Mouse (Mus musculus) bone marrow macrophage, adult 2 months (primary cell): ENCODE data around the gene Edem2. TPM values are rescaled to one million over a fixed set of nuclear protein-coding genes. Genes with fewer than 3 reads are reported as not detected.

Source experiments
- H3K27ac ChIP-seq: 2 replicates; pipeline ENCODE4 v1.5.1; 2012; ENCODE audit warnings: low read depth, low read length; ENCODE audit not compliant: insufficient read depth
- H3K4me1 ChIP-seq: 2 replicates; pipeline ENCODE4 v1.6.1; 2012; ENCODE audit warnings: low read length; ENCODE audit not compliant: control insufficient read depth, insufficient read depth
- H3K4me3 ChIP-seq: 2 replicates; pipeline ENCODE4 v1.5.1; 2012; ENCODE audit warnings: mild to moderate bottlenecking, low read length, moderate library complexity; ENCODE audit not compliant: insufficient read depth
- CTCF ChIP-seq: IDR thresholded peaks from 2 replicates; pipeline ENCODE4 v1.5.1; 2012; ENCODE audit warnings: low read depth, mild to moderate bottlenecking, low read length, moderate library complexity
- POLR2A ChIP-seq: IDR thresholded peaks from 2 replicates; pipeline ENCODE4 v1.6.1; 2012; ENCODE audit warnings: mild to moderate bottlenecking, low read depth, low read length, borderline replicate concordance
- polyA plus RNA-seq: library from polyadenylated mRNA; stranded (reverse); fragments of >200 nt; gene quantifications from 2 replicates; pipeline ENCODE4 v1.2.4, GENCODE M21; 2012; ENCODE audit not compliant: missing spikeins, insufficient read depth, insufficient read length

The Edem2 gene
- polyA plus RNA-seq, 1 experiment, result 44.3 TPM

DNA sequence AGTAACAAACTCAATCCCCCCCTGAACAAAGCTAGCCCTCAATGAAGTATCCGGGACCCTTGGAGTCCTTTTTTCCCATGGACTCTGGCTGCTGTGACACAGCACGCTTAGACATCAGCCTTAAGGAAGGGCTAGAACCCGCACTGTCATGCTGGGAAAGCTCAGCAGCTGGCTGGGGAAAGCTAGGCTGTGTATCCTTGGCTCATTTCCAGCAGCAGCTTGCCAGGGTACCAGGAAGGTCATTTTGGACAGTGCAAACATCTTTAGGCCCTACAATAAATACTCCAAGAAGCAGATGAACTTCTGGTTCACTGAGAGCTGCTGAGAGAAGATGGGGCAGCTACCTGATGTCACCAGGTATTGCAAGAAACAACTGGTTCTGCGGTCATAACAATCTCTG is 58.0 kb downstream of the Edem2 start:
- no peak overlapping the region for H3K4me3 ChIP-seq
- H3K27ac ChIP-seq, result no peak overlapping the region
- TF ChIP-seq CTCF (no peak), POLR2A (no peak)
- H3K4me1 ChIP-seq, result peaks cover 3% of the 10 kb centered on the region; the same call in 1 of the 2 replicates

DNA sequence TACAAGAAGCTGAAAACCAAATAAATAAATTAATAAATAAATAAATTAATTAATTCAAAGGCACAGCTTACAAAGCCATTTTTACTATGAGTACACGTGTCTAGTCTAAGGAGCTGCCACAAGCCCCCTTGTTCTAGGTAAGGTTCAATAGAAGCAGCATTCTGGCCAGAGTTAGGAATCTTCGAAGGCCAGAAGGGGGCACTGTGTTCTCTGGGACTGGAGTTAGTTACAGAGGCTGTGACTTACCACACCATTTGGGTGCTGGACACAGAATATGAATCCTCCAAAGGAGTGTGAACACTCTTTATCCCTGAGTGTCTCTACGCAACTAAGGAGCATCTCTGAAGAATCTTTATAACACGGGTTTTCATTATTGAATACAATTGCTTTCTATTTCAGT is 60.8 kb downstream of the Edem2 start:
- TF ChIP-seq CTCF (no peak), POLR2A (no peak)
- no peaks in the 10 kb centered on the region for H3K4me1 ChIP-seq
- H3K27ac ChIP-seq, result no peak overlapping the region
- H3K4me3 ChIP-seq, result no peak overlapping the region

DNA sequence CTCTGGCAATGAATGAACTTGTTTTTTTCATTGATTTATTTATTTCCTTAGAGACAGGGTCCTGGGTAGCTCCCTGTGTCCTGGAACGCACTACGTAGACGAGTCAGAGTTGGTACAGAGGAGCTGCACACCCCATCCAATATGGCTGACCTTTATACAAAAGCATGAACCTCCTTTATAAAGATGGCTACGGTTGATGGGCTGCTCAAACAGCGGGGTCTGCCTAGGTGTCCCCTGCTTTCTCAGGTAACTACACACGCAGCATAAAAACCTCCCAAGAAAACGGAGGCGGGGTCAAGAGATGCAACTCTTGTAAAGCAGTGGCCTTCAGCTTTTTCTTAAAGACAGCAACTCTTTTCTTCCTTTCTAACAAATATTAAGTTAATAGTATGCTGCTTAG is 61.4 kb downstream of the Edem2 start:
- no peaks in the 10 kb centered on the region for H3K4me1 ChIP-seq
- H3K27ac ChIP-seq, result no peak overlapping the region
- no peak overlapping the region for H3K4me3 ChIP-seq
- TF ChIP-seq CTCF (no peak), POLR2A (no peak)

DNA sequence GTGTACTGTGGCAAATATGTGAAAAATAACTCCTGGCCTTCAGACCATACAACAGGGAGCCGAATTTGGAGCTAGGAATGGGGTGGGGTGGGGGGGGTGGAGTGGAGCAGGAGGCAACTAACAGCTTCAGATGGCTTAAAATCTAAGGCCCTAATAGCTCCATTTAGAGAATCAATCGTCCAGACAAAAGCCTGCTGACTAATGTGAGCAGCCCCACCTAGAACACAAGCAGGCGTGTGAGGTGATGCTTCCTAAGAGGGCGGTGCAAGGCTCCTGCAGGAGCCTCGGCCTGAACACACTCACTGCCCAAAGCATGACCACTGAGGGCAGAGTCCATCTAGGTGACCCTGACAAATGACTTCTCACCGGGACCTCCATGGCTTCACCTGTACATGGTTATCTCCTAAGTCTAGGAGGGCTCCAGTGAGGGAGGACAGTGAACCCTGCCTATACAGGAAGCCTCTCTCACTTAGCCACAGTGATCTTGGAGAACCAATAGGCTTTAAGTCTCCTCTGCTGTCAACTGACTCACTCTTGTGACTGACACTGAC is 65.3 kb downstream of the Edem2 start:
- Histone ChIP-seq H3K4me3 (no peak overlapping the region), H3K4me1 (no peaks in the 10 kb centered on the region), H3K27ac (no peak overlapping the region)
- TF ChIP-seq CTCF (no peak), POLR2A (no peak)

DNA sequence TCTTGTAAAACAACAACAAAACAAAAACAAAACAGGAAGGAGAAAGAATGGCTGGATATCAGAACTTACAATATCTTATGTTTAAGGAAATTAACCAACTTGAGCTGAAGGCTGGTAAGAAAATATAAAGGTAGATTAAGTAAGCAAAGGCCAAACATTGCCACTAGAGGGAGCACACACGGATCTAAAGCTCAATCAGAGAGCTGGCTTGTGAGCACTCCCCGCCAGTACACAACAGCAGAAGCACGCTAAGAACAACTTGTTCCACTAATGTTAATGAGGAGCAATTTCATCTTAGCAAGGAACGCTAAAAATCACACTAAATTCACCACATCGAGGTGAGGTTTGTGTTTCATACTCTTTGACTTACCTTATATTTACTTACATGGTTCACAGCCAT is 66.2 kb downstream of the Edem2 start:
- Histone ChIP-seq H3K4me3 (no peak overlapping the region), H3K4me1 (no peaks in the 10 kb centered on the region), H3K27ac (no peak overlapping the region)
- TF ChIP-seq CTCF (no peak), POLR2A (no peak)

DNA sequence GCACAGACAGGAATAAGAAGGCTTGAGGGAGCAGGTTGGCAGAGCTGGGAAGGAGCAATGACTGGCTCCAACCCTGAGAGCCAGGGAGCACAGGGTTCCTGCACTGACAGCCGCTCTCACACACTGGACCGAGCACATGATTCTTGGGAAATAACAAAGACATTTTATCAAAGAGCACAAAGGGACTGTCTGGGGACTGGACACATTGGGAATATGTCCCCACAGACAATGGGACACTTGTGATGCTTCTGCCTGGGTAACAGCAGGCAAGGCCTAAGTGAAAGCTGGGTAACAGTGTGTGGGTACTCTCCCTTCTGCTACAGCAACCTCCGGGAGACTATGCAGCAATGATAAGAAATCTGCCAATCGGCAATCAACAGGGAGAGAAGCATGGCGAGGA is 66.9 kb downstream of the Edem2 start:
- no peak overlapping the region for H3K4me3 ChIP-seq
- TF ChIP-seq POLR2A (no peak), CTCF (no peak)
- no peak overlapping the region for H3K27ac ChIP-seq
- H3K4me1 ChIP-seq, result no peaks in the 10 kb centered on the region

DNA sequence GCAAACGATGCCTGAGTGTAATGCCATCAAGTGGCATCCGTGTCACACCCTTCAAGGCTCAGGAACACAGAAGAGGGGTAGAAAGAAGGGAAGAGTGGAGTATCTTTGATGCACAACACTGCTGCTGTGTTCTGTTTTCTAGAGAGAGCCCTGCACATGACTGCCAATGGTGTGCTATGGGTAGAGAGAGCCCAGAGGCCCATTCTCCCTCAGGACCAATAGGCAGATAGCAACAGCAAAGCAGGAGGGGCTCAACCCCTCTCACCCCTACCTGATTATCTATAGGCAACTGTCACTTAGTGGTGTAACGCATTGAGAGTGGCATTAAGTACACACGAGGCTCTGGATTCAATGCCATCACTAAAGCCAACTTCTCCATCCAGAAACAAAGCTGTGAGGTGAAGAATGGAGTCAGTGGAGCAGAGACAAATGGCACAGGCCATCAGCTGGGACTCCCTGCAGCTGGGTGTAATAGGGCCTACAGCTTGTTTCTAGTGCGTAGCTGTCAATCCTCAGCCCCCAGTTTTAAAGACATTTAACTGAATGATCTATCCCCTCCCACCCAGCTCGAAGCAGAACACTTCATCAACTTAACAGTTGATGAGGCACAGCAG is 73.4 kb downstream of the Edem2 start:
- H3K4me1 ChIP-seq, result no peaks in the 10 kb centered on the region
- TF ChIP-seq POLR2A (no peak), CTCF (no peak)
- no peak overlapping the region for H3K27ac ChIP-seq
- no peak overlapping the region for H3K4me3 ChIP-seq

DNA sequence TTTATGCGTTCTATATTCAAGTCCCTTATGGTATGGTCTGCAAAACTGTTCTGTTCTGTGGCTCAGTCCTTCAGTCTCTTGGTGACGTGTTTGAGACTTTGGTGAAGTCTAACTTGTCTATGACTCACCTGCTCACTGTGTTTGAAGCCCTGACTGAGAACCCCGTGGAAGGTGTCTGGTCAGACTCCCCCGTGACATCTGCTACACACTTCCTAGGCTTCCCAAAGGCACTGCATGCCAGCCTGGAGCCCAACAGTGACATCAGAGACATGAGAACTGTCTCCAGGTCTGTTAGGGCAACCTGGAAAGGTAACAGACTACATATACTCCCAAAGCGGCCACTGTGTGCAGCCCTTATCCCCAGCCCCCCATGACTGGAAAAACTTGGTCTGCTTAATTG is 76.7 kb downstream of the Edem2 start:
- Histone ChIP-seq H3K4me1 (no peaks in the 10 kb centered on the region), H3K27ac (no peak overlapping the region), H3K4me3 (no peak overlapping the region)
- TF ChIP-seq POLR2A (no peak), CTCF (no peak)

Other genes with a start within 250 kb of the Edem2 start
- gene Acss2, start 211.5 kb downstream of the Edem2 start, polyA plus RNA-seq, result 8.9 and 9.7 TPM in 2 replicates
- not detected in 2 replicates for gene Ggt7, start 211.2 kb downstream of the Edem2 start, polyA plus RNA-seq
- 10.5 and 12.9 TPM in 2 replicates for gene Gss, start 136.7 kb downstream of the Edem2 start, polyA plus RNA-seq
- not detected in 2 replicates for gene Myh7b, start 118.3 kb downstream of the Edem2 start, polyA plus RNA-seq
- 93.1 and 108 TPM in 2 replicates for gene Trpc4ap, start 37.1 kb downstream of the Edem2 start, polyA plus RNA-seq
- not detected in 2 replicates for gene Gm17581, start 6.4 kb upstream of the Edem2 start, polyA plus RNA-seq
- 3.7 and 3.9 TPM in 2 replicates for gene Procr, start 21.6 kb upstream of the Edem2 start, polyA plus RNA-seq
- not detected in 2 replicates for gene Mmp24, start 45.9 kb upstream of the Edem2 start, polyA plus RNA-seq
- gene BC029722, start 90.0 kb upstream of the Edem2 start, polyA plus RNA-seq, result 44.7 and 46.1 TPM in 2 replicates
- gene Eif6, start 97.5 kb upstream of the Edem2 start, polyA plus RNA-seq, result 89.5 and 91.7 TPM in 2 replicates
- gene Fam83c, start 105.4 kb upstream of the Edem2 start, polyA plus RNA-seq, result not detected in 2 replicates
- gene Uqcc1, start 200.8 kb upstream of the Edem2 start, polyA plus RNA-seq, result 16.1 and 19.0 TPM in 2 replicates
- not detected in 2 replicates for gene Gm15557, start 211.3 kb upstream of the Edem2 start, polyA plus RNA-seq
- not detected in 2 replicates for gene Gdf5, start 215.9 kb upstream of the Edem2 start, polyA plus RNA-seq
- gene Cep250, start 227.0 kb upstream of the Edem2 start, polyA plus RNA-seq, result 47.2 and 49.6 TPM in 2 replicates